Mouse (Mus musculus) forelimb bud, embryonic 11.5 days (tissue): ENCODE measurements around the gene Agbl3.

Experiments used
- DNase-seq: peaks from one replicate; pipeline ENCODE4 v3.0.0-alpha.2; 2012; ENCODE audit warnings: low read depth, low spot score

The Agbl3 gene

DNA sequence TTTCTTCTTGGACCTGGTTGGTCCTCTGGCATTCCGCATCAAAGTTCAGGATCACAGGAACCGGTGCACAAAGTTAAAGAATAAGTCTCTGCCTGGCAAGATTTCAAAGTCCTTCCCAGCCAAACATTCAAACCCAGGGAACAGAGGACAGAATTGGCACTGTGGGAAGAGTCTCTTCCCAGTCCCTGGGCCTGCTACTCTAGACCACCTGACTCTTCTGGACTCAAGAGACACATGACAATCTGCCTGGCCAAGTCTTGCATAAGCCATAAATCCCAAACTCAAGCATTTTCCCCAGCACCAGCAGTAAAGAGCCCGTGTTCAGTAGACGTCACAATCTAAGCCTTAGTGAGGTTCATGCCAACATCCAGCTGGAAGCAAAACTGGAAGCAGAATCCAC lies 126.4 kb downstream of the Agbl3 start:
- no peak for DNase-seq

DNA sequence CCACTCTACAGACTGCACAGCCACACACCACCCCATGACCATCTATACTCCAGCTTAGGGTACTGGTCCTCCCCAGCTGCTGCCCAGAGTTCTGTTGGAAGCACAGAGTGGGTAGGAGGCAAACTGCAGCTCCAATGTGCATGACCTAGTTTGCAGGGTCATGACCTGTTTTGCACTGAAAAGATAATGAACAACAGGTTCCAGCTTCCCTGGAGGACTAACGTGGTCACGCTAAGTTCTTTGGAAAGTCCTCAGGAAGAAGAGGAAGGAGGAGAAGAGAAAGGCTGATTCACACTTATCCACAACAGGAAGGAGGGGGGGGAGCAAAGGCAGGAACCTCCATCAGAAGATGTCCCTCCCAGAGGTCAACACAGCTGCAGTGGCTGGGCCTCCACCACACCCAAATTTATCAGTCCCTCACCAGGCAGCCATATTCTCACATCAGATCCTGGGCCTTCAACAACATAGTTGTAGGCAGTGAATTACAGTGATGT lies 126.9 kb downstream of the Agbl3 start:
- no peak for DNase-seq

DNA sequence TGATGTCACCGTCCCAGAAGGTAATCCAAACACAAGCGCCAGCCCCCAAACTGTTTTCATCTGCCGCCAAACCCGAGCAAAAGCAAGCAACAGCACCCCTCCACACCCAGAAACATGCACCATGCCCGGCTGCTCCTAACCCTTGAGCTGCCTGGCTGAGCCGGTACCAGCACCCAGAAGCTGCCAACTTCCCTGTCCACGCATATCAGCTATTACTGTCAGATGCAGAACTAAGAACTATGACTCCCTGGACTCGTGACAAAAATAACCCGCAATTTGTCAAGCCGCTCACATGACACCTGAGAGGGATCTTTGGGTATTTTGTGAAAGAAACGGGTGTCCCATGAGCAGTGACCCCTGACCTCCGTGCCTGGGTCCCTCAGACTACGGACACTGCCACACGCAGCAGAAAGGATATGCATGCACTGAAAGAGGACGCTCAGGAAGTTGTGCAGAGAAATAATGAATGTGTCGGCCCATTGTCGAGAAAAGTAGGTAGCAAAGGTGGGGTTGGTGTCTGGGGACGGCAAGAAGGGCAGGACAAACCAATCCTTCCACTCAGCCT lies 127.5 kb downstream of the Agbl3 start:
- DNase-seq: no peak
